Mouse (Mus musculus) limb, embryonic 11.5 days (tissue): ENCODE measurements at regions not wholly inside any gene's neighbourhood (a gene's known extent, or its start where the extent isn't known, plus 50 kb on each side); places are given as distances from the start of the nearest gene placed in this dataset.

ENCODE experiments used
- ATAC-seq: fragments of 200-750 bp; cut with Nextera tagmentation; 2 replicates; pipeline ENCODE4 v1.8.0; 2017; ENCODE audit warnings: low read depth; ENCODE audit not compliant: insufficient number of reproducible peaks, low FRiP score, low TSS enrichment
- DNase-seq: peaks from one replicate; pipeline ENCODE4 v3.0.0-alpha.2; 2015; ENCODE audit warnings: low spot score
- H3K27ac ChIP-seq: fragments of 300-500 bp; sonication (generic); replicated peaks from 2 replicates; pipeline ENCODE4 v1.5.1; 2014; ENCODE audit warnings: low read depth, mild to moderate bottlenecking, low read length
- H3K27me3 ChIP-seq: fragments of 300-500 bp; sonication (generic); 2 replicates; pipeline ENCODE4 v1.6.1; 2014; ENCODE audit warnings: mild to moderate bottlenecking, low read length, mixed read lengths; ENCODE audit not compliant: control insufficient read depth, insufficient read depth
- H3K36me3 ChIP-seq: fragments of 300-500 bp; sonication (generic); 2 replicates; pipeline ENCODE4 v1.6.1; 2014; ENCODE audit warnings: mild to moderate bottlenecking, low read length, moderate library complexity, mixed read lengths; ENCODE audit not compliant: control insufficient read depth, insufficient read depth
- H3K4me1 ChIP-seq: fragments of 300-500 bp; sonication (generic); 2 replicates; pipeline ENCODE4 v1.6.1; 2014; ENCODE audit warnings: low read length, mixed read lengths; ENCODE audit not compliant: control insufficient read depth, insufficient read depth
- H3K4me2 ChIP-seq: fragments of 300-500 bp; sonication (generic); 2 replicates; pipeline ENCODE4 v1.6.1; 2014; ENCODE audit warnings: low read depth, mild to moderate bottlenecking, moderate library complexity; ENCODE audit not compliant: severe bottlenecking
- H3K4me3 ChIP-seq: fragments of 300-500 bp; sonication (generic); 2 replicates; pipeline ENCODE4 v1.5.1; 2014; ENCODE audit warnings: low read depth, low read length
- H3K9ac ChIP-seq: fragments of 300-500 bp; sonication (generic); 2 replicates; pipeline ENCODE4 v1.6.1; 2014; ENCODE audit warnings: mild to moderate bottlenecking, low read length
- H3K9me3 ChIP-seq: fragments of 300-500 bp; sonication (generic); 2 replicates; pipeline ENCODE4 v1.6.1; 2016; ENCODE audit warnings: low read length; ENCODE audit not compliant: control insufficient read depth
- WGBS: fragments of 180-500 bp; shearing (Covaris S2); extraction: QIAGEN DNeasy Blood & Tissue Kit; methylation state at CpG from one replicate; pipeline ENCODE4 v1.1.7; 2014; 5-methylcytosine and 5-hydroxymethylcytosine counted together

DNA sequence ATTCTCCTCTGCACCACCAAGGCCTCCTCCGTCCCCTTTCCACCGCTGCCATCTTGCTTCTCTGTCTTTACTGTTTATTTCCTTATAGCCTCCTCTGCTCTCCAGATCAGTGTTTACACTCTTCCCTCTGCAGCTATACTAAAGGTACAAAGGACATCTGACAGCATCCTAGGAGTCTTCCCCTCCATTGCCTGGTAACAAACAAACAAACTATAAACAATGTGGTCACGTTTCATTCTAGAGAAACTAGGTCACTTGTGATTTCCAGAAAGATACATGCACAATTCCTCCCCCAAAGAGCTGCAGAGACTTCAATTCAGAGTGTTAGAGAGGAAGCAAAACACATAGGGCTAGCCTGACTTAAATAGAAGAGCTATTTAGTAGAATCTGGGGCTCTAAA is 83.8 kb downstream of the Fasl start:
- no peak for DNase-seq
- no peak for ATAC-seq

GRCm38 (mm10) chr1:161695886-161696285 is 92.4 kb downstream of the Fasl start:
- Histone ChIP-seq H3K4me1 (no peaks in the 10 kb centered on the region), H3K9ac (no peak overlapping the region), H3K9me3 (no peaks in the 10 kb centered on the region), H3K4me3 (no peak overlapping the region), H3K27me3 (no peaks in the 10 kb centered on the region), H3K27ac (no peak overlapping the region), H3K4me2 (no peak overlapping the region), H3K36me3 (no peaks in the 10 kb centered on the region)
- peak; percentile 22 for DNase-seq
- 36% methylated on average over 5 of the region's 5 CpGs for WGBS
- no peak for ATAC-seq

More for the DNA sequence above, 83.8 kb downstream of the Fasl start:
- no peaks in the 10 kb centered on the region for H3K27me3 ChIP-seq
- H3K4me2 ChIP-seq = no peak overlapping the region
- H3K27ac ChIP-seq = no peak overlapping the region
- H3K36me3 ChIP-seq = no peaks in the 10 kb centered on the region
- H3K9ac ChIP-seq = no peak overlapping the region
- 59% methylated on average over 3 of the region's 3 CpGs for WGBS
- no peaks in the 10 kb centered on the region for H3K9me3 ChIP-seq
- no peaks in the 10 kb centered on the region for H3K4me1 ChIP-seq
- no peak overlapping the region for H3K4me3 ChIP-seq

GRCm38 (mm10) chr1:161693768-161694160 is 94.5 kb downstream of the Fasl start:
- no peak overlapping the region for H3K27ac ChIP-seq
- H3K4me2 ChIP-seq = no peak overlapping the region
- H3K4me3 ChIP-seq = no peak overlapping the region
- H3K4me1 ChIP-seq = no peaks in the 10 kb centered on the region
- 72% methylated on average over 6 of the region's 6 CpGs for WGBS
- DNase-seq (no peak), ATAC-seq (no peak)
- no peaks in the 10 kb centered on the region for H3K9me3 ChIP-seq
- H3K9ac ChIP-seq = no peak overlapping the region
- no peaks in the 10 kb centered on the region for H3K36me3 ChIP-seq
- no peaks in the 10 kb centered on the region for H3K27me3 ChIP-seq

GRCm38 (mm10) chr1:161692836-161693767 is 95.2 kb downstream of the Fasl start:
- DNase-seq (no peak), ATAC-seq (no peak)
- WGBS = 88% methylated on average over 14 of the region's 14 CpGs
- Histone ChIP-seq H3K4me3 (no peak overlapping the region), H3K27ac (no peak overlapping the region), H3K27me3 (no peaks in the 10 kb centered on the region), H3K36me3 (no peaks in the 10 kb centered on the region), H3K9ac (no peak overlapping the region), H3K4me1 (no peaks in the 10 kb centered on the region), H3K4me2 (no peak overlapping the region), H3K9me3 (no peaks in the 10 kb centered on the region)

DNA sequence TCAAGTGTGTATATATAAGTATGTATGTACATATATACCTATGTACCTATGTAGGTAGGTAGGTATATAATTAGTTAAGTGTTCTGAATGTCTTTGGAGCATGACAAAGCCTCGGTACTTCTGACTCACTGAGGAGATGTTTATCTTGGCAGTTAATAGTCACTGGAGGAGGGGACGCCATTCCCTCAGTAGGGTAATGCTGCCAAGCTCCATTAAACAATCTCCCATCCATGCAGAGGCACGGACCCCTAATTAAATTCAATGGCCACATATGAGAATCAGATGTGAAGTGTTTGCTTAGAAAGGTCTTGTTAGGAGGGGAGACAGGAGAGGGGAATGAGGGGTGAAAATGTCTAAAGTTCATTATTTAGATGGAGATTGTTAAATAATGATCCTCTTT is 99.3 kb downstream of the Fasl start:
- no peaks in the 10 kb centered on the region for H3K27me3 ChIP-seq
- no peak overlapping the region for H3K4me3 ChIP-seq
- ATAC-seq = no peak

DNA sequence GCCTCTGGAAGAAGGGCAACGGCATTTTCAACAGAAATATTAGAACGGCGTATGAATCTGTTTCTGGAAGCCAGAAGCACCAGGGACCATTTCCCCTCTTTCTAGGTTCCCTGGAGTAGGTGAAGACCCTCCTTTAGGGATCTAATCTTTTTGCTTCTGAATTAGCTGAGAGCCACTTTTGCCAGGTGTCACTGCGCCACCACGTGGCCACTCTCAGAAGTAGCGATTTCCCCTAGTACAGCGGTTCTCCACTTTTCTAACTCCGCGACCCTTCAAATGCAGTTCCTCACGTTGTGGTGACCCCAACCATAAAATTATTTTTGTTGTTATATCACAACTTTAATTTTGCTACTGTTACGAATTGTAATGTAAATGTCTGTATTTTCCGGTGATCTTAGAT is 100.7 kb downstream of the Fasl start:
- Histone ChIP-seq H3K27me3 (no peaks in the 10 kb centered on the region), H3K27ac (no peak overlapping the region), H3K9ac (no peak overlapping the region), H3K4me1 (no peaks in the 10 kb centered on the region), H3K4me3 (no peak overlapping the region), H3K4me2 (no peak overlapping the region), H3K9me3 (no peaks in the 10 kb centered on the region), H3K36me3 (no peaks in the 10 kb centered on the region)
- DNase-seq (peak; percentile 80), ATAC-seq (no peak)
- WGBS = 21% methylated on average over 12 of the region's 12 CpGs

More for the DNA sequence above, 99.3 kb downstream of the Fasl start:
- no peak for DNase-seq
- Histone ChIP-seq H3K36me3 (no peaks in the 10 kb centered on the region), H3K9ac (no peak overlapping the region), H3K4me2 (no peak overlapping the region), H3K27ac (no peak overlapping the region), H3K9me3 (no peaks in the 10 kb centered on the region), H3K4me1 (no peaks in the 10 kb centered on the region)
- 9% methylated on average over 3 of the region's 3 CpGs for WGBS

GRCm38 (mm10) chr1:161680558-161680957 is 107.7 kb downstream of the Fasl start:
- Histone ChIP-seq H3K4me1 (no peaks in the 10 kb centered on the region), H3K4me3 (no peak overlapping the region), H3K27ac (no peak overlapping the region), H3K4me2 (no peak overlapping the region), H3K9me3 (no peaks in the 10 kb centered on the region), H3K36me3 (no peaks in the 10 kb centered on the region), H3K9ac (no peak overlapping the region), H3K27me3 (no peaks in the 10 kb centered on the region)
- WGBS = 86% methylated on average over 6 of the region's 6 CpGs
- DNase-seq (no peak), ATAC-seq (no peak)

GRCm38 (mm10) chr1:161670937-161671336 is 117.4 kb downstream of the Fasl start:
- Histone ChIP-seq H3K9ac (no peak overlapping the region), H3K9me3 (no peaks in the 10 kb centered on the region), H3K27me3 (no peaks in the 10 kb centered on the region), H3K4me1 (no peaks in the 10 kb centered on the region), H3K36me3 (no peaks in the 10 kb centered on the region), H3K4me3 (no peak overlapping the region), H3K27ac (no peak overlapping the region), H3K4me2 (no peak overlapping the region)
- DNase-seq (no peak), ATAC-seq (no peak)
- 91% methylated on average over 5 of the region's 5 CpGs for WGBS
